Mouse (Mus musculus): ENCODE data around the gene Ryr2.
"Not testable (repeated sequence)": the region's sequence is repeated elsewhere in the genome, so short reads cannot be mapped to it uniquely, and the experiment has no call there.

Gene Ryr2

GRCm38 (mm10) chr13:11882359-11882758 is 224.4 kb downstream of the Ryr2 start:
- DNase-seq (ENCODE audit: low spot score in 2 of 2) = no peak

- DNase-seq (ENCODE audit: low spot score in 2 of 2) = no peak
Observed at GRCm38 (mm10) chr13:11880503-11881227, 226.1 kb downstream of the Ryr2 start.

- DNase-seq (ENCODE audit: low spot score in 2 of 2) = no peak
Observed at GRCm38 (mm10) chr13:11879037-11879436, 227.7 kb downstream of the Ryr2 start.

- no peak for DNase-seq (ENCODE audit: low spot score in 2 of 2)
Observed at GRCm38 (mm10) chr13:11874852-11875251, 231.9 kb downstream of the Ryr2 start.

- DNase-seq (ENCODE audit: low spot score in 2 of 2) = no peak
Observed at GRCm38 (mm10) chr13:11869971-11870370, 236.8 kb downstream of the Ryr2 start.

GRCm38 (mm10) chr13:11869486-11869885 is 237.3 kb downstream of the Ryr2 start:
- no peak for DNase-seq (ENCODE audit: low spot score in 2 of 2)

GRCm38 (mm10) chr13:11868979-11869378 is 237.8 kb downstream of the Ryr2 start:
- DNase-seq (ENCODE audit: low spot score in 2 of 2) = no peak

- DNase-seq (ENCODE audit: low spot score in 2 of 2) = no peak
Observed at GRCm38 (mm10) chr13:11868056-11868455, 238.7 kb downstream of the Ryr2 start.

GRCm38 (mm10) chr13:11865261-11865660 is 241.5 kb downstream of the Ryr2 start:
- DNase-seq (ENCODE audit: low spot score in 2 of 2) = no peak

GRCm38 (mm10) chr13:11851691-11852090 is 255.1 kb downstream of the Ryr2 start:
- no peak for DNase-seq (ENCODE audit: low spot score in 2 of 2)

GRCm38 (mm10) chr13:11843889-11844288 is 262.9 kb downstream of the Ryr2 start:
- no peak for DNase-seq (ENCODE audit: low spot score in 2 of 2)

GRCm38 (mm10) chr13:11837870-11838269 is 268.9 kb downstream of the Ryr2 start:
- no peak for DNase-seq (ENCODE audit: low spot score in 2 of 2)

GRCm38 (mm10) chr13:11837152-11837551 is 269.6 kb downstream of the Ryr2 start:
- no peak for DNase-seq (ENCODE audit: low spot score in 2 of 2)

GRCm38 (mm10) chr13:11836304-11837078 is 270.3 kb downstream of the Ryr2 start:
- DNase-seq (ENCODE audit: low spot score in 2 of 2) = no peak

GRCm38 (mm10) chr13:11831210-11831609 is 275.5 kb downstream of the Ryr2 start:
- DNase-seq (ENCODE audit: low spot score in 2 of 2) = no peak

GRCm38 (mm10) chr13:11825563-11826226 is 281.1 kb downstream of the Ryr2 start:
- no peak for DNase-seq (ENCODE audit: low spot score in 2 of 2)

GRCm38 (mm10) chr13:11818723-11819122 is 288.0 kb downstream of the Ryr2 start:
- no peak for DNase-seq (ENCODE audit: low spot score in 2 of 2)

GRCm38 (mm10) chr13:11809365-11809764 is 297.4 kb downstream of the Ryr2 start:
- not testable (repeated sequence) for DNase-seq (ENCODE audit: low spot score in 2 of 2)

- DNase-seq (ENCODE audit: low spot score in 2 of 2) = no peak
Observed at GRCm38 (mm10) chr13:11792536-11792935, 314.2 kb downstream of the Ryr2 start.

GRCm38 (mm10) chr13:11790536-11790935 is 316.2 kb downstream of the Ryr2 start:
- no peak for DNase-seq (ENCODE audit: low spot score in 2 of 2)

- no peak for DNase-seq (ENCODE audit: low spot score in 2 of 2)
Observed at GRCm38 (mm10) chr13:11782411-11783155, 324.2 kb downstream of the Ryr2 start.

- DNase-seq (ENCODE audit: low spot score in 2 of 2) = no peak
Observed at GRCm38 (mm10) chr13:11781065-11781464, 325.7 kb downstream of the Ryr2 start.

All from left cerebral cortex, adult 9 months (tissue).